Mouse (Mus musculus) small intestine, adult 2 months (tissue): ENCODE data around the gene Gm45521.

Experiments
- CTCF ChIP-seq: fragments of 200-500 bp; IDR thresholded peaks from 2 replicates; pipeline ENCODE4 v1.5.1; 2012; ENCODE audit warnings: low read depth, mild to moderate bottlenecking, control low read depth, inconsistent platforms, low read length, moderate library complexity, mixed read lengths; ENCODE audit not compliant: insufficient replicate concordance, insufficient read length; ENCODE audit errors: extremely low read depth
- POLR2A ChIP-seq: fragments of 200-500 bp; IDR thresholded peaks from 2 replicates; pipeline ENCODE4 v1.6.1; 2012; ENCODE audit warnings: low read depth, mild to moderate bottlenecking, control low read depth, inconsistent platforms, low read length, moderate library complexity

DNA sequence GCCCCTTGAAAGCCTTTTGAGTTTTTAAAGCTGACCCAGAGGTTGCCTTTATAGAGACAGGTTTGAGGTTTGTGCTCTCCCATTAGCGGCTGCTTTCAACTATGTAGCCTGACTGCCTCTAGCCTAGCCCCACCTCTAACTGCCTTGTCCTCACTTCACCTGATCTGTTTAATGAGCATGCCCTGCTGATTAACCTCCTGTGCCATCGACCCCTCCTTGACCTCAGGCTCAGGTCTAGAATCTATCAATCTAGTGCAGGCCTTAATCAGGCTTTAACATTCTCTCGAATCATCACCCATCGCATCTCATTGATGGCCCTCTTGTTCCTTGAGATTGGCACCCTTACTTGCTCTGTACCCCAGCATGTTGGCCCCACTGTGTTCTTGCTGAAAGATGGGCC lies 42.6 kb upstream of the Gm45521 start:
- TF ChIP-seq CTCF (no peak), POLR2A (no peak)
